Mouse (Mus musculus) forebrain, embryonic 16.5 days (tissue): ENCODE results near the gene Hist1h2ab. TPM values are rescaled to one million over a fixed set of nuclear protein-coding genes. Genes with fewer than 3 reads are reported as not detected.
"Not testable (repeated sequence)": the region's sequence is repeated elsewhere in the genome, so short reads cannot be mapped to it uniquely, and the experiment has no call there.

ENCODE experiments used
- ATAC-seq: fragments of 200-750 bp; cut with Nextera tagmentation; 2 replicates; pipeline ENCODE4 v1.8.0; 2017; ENCODE audit warnings: mild to moderate bottlenecking, moderate library complexity
- H3K27ac ChIP-seq: fragments of 300-500 bp; sonication (generic); 2 replicates; pipeline ENCODE4 v1.5.1; 2014; ENCODE audit warnings: low read length, control low read depth
- H3K27me3 ChIP-seq: fragments of 300-500 bp; sonication (generic); replicated peaks from 2 replicates; pipeline ENCODE4 v1.6.1; 2014; ENCODE audit warnings: low read length; ENCODE audit not compliant: control insufficient read depth, insufficient read depth
- H3K36me3 ChIP-seq: fragments of 300-500 bp; sonication (generic); 2 replicates; pipeline ENCODE4 v1.6.1; 2014; ENCODE audit not compliant: control insufficient read depth, insufficient read depth
- H3K4me1 ChIP-seq: fragments of 300-500 bp; sonication (generic); replicated peaks from 2 replicates; pipeline ENCODE4 v1.6.1; 2014; ENCODE audit warnings: low read length; ENCODE audit not compliant: control insufficient read depth, insufficient read depth
- H3K4me2 ChIP-seq: fragments of 300-500 bp; sonication (generic); 2 replicates; pipeline ENCODE4 v1.6.1; 2014; ENCODE audit warnings: mild to moderate bottlenecking, low read length, control low read depth
- H3K4me3 ChIP-seq: fragments of 300-500 bp; sonication (generic); replicated peaks from 2 replicates; pipeline ENCODE4 v1.5.1; 2014; ENCODE audit warnings: mild to moderate bottlenecking, low read length, control low read depth
- H3K9ac ChIP-seq: fragments of 300-500 bp; sonication (generic); replicated peaks from 2 replicates; pipeline ENCODE4 v1.6.1; 2014; ENCODE audit warnings: low read depth, low read length, control low read depth
- H3K9me3 ChIP-seq: fragments of 300-500 bp; sonication (generic); 2 replicates; pipeline ENCODE4 v1.6.1; 2016; ENCODE audit warnings: low read length; ENCODE audit not compliant: control insufficient read depth
- WGBS: fragments of 180-500 bp; shearing (Covaris S2); extraction: QIAGEN DNeasy Blood & Tissue Kit; methylation state at CpG from one replicate; pipeline ENCODE4 v1.1.7; 2014; 5-methylcytosine and 5-hydroxymethylcytosine counted together
- polyA plus RNA-seq: library from polyadenylated mRNA; unstranded; fragments of >200 nt; fragmentation: Nextera tagmentation; extraction: Ambion mirVana; gene quantifications from 2 replicates; pipeline ENCODE4 v1.2.1, GENCODE M21; 2015

Gene Hist1h2ab
- polyA plus RNA-seq, 1 experiment from 2014 or later = 14.5 TPM

DNA sequence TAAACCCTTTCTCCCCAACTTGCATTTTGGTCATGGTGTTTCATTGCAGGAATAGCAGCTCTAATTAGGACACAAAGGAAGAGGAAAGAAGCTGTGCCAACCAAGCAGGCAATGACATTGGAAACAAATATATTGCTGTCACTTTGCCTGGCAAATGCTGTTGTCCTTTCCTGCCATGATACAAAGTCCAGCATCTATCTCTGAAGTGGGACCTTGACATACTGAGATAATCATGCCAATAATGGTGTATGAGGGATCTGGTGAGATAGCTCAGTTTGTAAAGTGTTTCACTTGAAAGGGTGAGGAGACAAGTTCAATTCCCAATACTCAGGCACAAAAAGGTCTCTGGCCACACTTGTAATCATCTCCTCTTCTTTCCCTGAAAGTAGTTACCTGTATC lies 15.8 kb downstream of the Hist1h2ab start:
- no peaks in the 10 kb centered on the region for H3K9me3 ChIP-seq
- no peak overlapping the region for H3K9ac ChIP-seq
- H3K27ac ChIP-seq = no peak overlapping the region
- no peaks in the 10 kb centered on the region for H3K36me3 ChIP-seq
- no peaks in the 10 kb centered on the region for H3K27me3 ChIP-seq
- no peak overlapping the region for H3K4me2 ChIP-seq
- peaks cover 12% of the 10 kb centered on the region for H3K4me1 ChIP-seq
- no peak for ATAC-seq
- no peak overlapping the region for H3K4me3 ChIP-seq

DNA sequence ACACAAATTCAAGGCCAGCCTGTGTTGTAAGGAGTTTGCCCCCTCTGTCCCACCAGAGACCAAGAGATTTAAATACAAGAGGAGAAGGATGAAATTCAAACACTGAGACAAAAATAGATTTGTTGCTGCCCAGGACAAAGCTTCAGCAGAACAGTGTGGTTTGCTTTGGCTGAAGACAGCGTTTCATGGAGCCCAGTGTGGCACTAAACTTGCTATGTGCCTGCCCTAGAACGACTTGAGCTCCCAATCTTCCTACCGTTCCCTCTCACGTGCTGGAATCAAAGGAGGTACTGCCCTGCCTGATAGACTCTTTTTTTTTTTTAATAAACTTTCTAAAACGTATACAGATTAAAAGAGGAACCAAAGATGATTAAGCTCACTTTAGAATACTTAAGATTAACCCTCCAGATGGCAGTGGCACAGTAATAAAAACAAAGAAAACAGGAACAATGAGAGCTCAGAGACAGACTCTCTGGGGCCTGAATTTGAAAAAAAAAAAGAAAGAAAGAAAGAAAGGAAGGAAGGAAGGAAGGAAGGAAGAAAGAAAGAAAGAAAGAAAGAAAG lies 18.0 kb downstream of the Hist1h2ab start:
- Histone ChIP-seq H3K4me2 (no peak overlapping the region), H3K9me3 (no peaks in the 10 kb centered on the region), H3K27me3 (no peaks in the 10 kb centered on the region), H3K27ac (no peak overlapping the region), H3K36me3 (no peaks in the 10 kb centered on the region), H3K9ac (no peak overlapping the region), H3K4me3 (no peak overlapping the region), H3K4me1 (peaks cover 10% of the 10 kb centered on the region)
- WGBS = 27% methylated on average over 5 of the region's 5 CpGs
- ATAC-seq = no peak

DNA sequence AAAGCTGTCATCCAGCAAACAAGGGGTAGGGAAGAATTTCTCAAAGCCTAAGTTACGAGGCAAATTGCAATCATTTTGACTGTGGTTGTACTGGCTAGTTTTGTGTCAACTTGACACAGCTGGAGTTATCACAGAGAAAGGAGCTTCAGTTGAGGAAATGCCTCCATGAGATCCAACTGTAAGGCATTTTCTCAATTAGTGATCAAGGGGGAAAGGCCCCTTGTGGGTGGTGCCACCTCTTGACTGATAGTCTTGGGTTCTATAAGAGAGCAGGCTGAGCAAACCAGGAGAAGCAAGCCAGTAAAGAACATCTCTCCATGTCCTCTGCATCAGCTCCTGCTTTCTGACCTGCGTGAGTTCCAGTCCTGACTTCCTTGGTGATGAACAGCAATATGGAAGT lies 18.7 kb downstream of the Hist1h2ab start, which contains the start of gene Trim38:
TSS of gene Trim38 (plus strand) at position 301 of the 400 bp plus-strand sequence.
- not testable (repeated sequence) for H3K4me2 ChIP-seq, H3K9me3 ChIP-seq, H3K36me3 ChIP-seq, H3K27ac ChIP-seq, H3K4me3 ChIP-seq, H3K9ac ChIP-seq, H3K27me3 ChIP-seq, ATAC-seq, H3K4me1 ChIP-seq
- WGBS = 87% methylated on average over 2 of the region's 2 CpGs

DNA sequence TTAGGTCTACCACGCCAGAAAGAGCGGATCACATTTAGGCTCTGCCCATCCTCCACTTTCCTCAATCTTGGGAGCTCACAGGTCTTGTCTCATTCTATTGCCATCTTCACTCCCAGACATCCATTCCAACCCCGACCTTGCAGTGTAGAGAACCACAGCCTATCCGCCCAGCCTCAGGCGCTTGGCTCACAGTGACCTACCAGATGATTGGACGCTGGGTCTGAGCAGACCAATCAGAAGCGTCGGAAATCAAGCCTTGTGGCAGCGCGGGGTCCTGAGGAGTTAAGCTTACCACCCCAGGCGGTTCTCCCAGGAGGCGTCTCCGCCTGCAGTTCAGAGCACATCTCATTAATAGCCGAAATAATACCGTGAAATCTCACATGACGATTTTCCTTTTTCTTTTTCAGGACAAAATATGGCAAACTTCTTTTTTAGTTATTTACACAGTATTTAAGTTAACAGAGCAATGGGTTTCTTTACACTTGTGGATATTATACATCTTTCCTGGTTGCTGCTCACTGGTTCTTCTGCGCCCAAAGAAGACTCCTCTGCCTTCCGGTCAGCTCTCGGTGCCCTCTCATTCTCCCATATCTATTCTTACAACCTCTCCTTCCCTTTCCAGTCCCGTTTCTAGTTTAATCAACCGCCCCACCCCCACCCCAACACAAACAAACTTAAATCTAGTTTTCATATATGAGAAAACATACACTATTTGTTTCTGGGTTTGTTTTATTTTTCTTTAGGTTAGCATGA lies 21.8 kb downstream of the Hist1h2ab start:
- Histone ChIP-seq H3K4me2 (peak overlapping the region; percentile 45), H3K9ac (no peak overlapping the region), H3K4me3 (peak overlapping the region; percentile 11; the same call in 1 of the 2 replicates), H3K9me3 (no peaks in the 10 kb centered on the region), H3K36me3 (no peaks in the 10 kb centered on the region), H3K27ac (no peak overlapping the region), H3K27me3 (no peaks in the 10 kb centered on the region), H3K4me1 (peaks cover 4% of the 10 kb centered on the region)
- WGBS = 24% methylated on average over 21 of the region's 21 CpGs
- peak; percentile 93 for ATAC-seq

DNA sequence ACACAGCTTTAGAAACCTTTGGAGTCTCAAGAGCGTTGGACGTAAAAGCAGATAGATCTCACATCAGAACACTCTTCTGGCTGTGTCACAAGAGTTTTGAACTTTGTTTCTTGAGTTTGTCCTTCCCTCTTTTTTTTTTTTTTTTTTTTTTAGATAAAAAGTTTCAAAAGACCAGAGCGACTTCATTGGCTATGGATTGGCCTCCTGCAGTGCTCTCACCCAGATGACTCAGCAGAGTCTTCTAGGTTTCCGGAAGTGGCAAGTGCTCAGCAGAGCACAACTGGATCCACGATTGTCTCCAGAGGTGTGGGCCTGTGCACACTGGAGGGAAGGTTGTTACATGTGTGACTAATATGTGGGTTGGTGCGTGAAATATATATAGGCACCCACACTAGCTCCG lies 27.4 kb downstream of the Hist1h2ab start:
- no peak overlapping the region for H3K4me2 ChIP-seq
- no peaks in the 10 kb centered on the region for H3K9me3 ChIP-seq
- no peak for ATAC-seq
- no peaks in the 10 kb centered on the region for H3K4me1 ChIP-seq
- no peak overlapping the region for H3K27ac ChIP-seq
- H3K36me3 ChIP-seq = no peaks in the 10 kb centered on the region
- 95% methylated on average over 7 of the region's 7 CpGs for WGBS
- no peaks in the 10 kb centered on the region for H3K27me3 ChIP-seq
- H3K4me3 ChIP-seq = no peak overlapping the region
- H3K9ac ChIP-seq = no peak overlapping the region

DNA sequence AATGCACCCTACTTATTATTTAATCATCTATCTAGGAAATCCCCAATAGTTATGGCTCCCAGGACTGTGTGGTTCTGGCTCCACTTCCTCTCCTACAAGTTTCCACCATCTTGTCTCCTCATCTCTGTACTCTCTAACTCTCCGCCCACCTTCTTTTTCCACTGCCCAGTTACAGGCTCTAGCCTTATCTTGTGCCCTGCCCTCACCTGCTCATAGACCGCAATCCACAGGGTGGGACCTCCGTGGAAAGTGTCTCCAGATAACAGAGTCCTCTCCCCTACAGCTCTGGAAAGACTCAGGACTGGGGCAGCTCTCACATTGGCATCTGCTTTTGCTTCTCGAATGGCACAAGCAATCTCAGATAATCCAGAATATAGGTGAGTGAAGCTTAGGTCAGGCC lies 28.1 kb downstream of the Hist1h2ab start:
- Histone ChIP-seq H3K4me1 (no peaks in the 10 kb centered on the region), H3K9ac (no peak overlapping the region)
- WGBS = 89% methylated on average over 4 of the region's 4 CpGs

DNA sequence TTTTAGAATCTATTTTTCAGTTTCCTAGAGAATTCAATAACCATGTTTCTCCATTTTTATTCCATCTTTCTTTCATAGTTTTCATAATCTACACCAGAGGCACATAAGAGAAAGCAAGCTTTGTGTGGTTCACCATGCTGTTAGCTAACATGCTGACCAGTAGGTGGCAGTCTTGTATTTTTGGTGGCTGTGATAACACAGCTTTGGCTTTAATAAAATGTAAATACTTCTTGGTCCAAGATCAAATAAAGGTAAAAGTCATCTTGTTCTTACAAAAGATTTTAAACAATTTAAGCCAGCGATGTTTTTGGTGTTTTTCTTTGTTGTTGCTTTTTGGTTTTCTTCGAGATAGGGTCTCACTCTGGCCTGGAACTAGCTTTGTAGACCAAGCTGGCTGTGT lies 41.6 kb downstream of the Hist1h2ab start:
- WGBS = 47% methylated on average over 2 of the region's 2 CpGs
- H3K36me3 ChIP-seq = no peaks in the 10 kb centered on the region
- no peaks in the 10 kb centered on the region for H3K4me1 ChIP-seq
- peak; percentile 70; the same call in 1 of the 2 replicates for ATAC-seq
- H3K27me3 ChIP-seq = no peaks in the 10 kb centered on the region
- no peak overlapping the region for H3K4me2 ChIP-seq
- no peak overlapping the region for H3K27ac ChIP-seq
- no peak overlapping the region for H3K4me3 ChIP-seq
- H3K9ac ChIP-seq = no peak overlapping the region
- no peaks in the 10 kb centered on the region for H3K9me3 ChIP-seq

More for the DNA sequence above, 28.1 kb downstream of the Hist1h2ab start:
- Histone ChIP-seq H3K9me3 (no peaks in the 10 kb centered on the region), H3K4me3 (no peak overlapping the region), H3K4me2 (no peak overlapping the region), H3K27me3 (no peaks in the 10 kb centered on the region), H3K36me3 (no peaks in the 10 kb centered on the region), H3K27ac (no peak overlapping the region)
- ATAC-seq = no peak

DNA sequence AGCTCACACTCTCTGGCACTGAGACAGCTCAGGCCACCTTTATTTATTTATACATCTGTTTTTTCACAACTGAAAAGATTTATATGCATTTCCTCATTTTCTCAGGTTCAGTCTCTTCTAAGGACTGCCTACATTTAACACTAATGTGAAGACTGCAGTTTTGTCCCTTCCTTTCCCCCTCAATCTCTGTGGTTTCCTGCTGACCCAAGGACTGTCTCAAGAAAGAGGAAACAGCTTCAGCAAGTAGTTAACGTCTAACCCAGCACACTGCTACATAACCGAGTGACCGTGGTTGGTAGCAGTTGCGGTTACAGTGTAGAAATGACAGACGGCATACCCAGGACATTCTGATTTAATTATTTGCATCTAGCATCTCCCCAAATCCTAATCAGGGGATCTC lies 48.5 kb downstream of the Hist1h2ab start:
- H3K27me3 ChIP-seq = no peaks in the 10 kb centered on the region
- WGBS = 87% methylated on average over 5 of the region's 5 CpGs
- H3K27ac ChIP-seq = no peak overlapping the region
- ATAC-seq = no peak
- H3K36me3 ChIP-seq = no peaks in the 10 kb centered on the region
- H3K9ac ChIP-seq = no peak overlapping the region
- H3K4me2 ChIP-seq = no peak overlapping the region
- no peak overlapping the region for H3K4me3 ChIP-seq
- H3K9me3 ChIP-seq = no peaks in the 10 kb centered on the region
- no peaks in the 10 kb centered on the region for H3K4me1 ChIP-seq
